Mouse (Mus musculus) lung, postnatal 0 days (tissue): Measurements from ENCODE around the gene Ccp110.

ENCODE experiments used
- CTCF ChIP-seq: IDR thresholded peaks from 2 replicates; pipeline ENCODE4 v1.5.1; 2016; ENCODE audit warnings: antibody characterized with exemption, mild to moderate bottlenecking
- EP300 ChIP-seq: IDR thresholded peaks from 2 replicates; pipeline ENCODE4 v1.6.1; 2016; ENCODE audit warnings: antibody characterized with exemption, mild to moderate bottlenecking, control low read depth

DNA sequence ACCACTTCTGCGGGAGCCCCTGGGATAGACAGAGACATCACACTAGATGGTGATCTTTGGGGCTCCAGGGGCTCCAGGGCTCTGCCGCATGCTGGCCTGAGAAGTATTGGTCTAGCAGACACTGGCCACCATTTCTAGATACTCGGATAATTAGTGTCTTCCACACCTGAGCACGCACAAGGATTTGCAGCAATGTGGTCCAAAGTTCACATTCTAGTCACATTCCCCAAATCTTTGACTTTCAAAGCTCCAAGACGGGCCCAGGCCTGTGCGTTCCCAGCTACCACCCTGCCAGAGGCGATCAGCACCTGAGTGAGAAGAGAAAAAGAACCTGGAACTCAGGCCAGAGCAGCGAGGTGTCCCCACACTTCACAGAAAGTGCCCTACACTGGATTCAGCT, 53.3 kb downstream of the Ccp110 start:
- TF ChIP-seq CTCF (no peak), EP300 (no peak)
